Mouse (Mus musculus): ENCODE results near the gene Tfe3. TPM values are rescaled to one million over a fixed set of nuclear protein-coding genes. Genes with fewer than 3 reads are reported as not detected.

Gene Tfe3
- polyA plus RNA-seq, 1 experiment from 2014 or later, result 39.1 TPM

MicroRNAs within 50 kb of the gene (microRNA counts, 519-probe panel; counts per million panel counts)
- microRNA mmu-miR-1198, result 5,101 counts per million, percentile 44 among the panel's probes with 10 or more counts

Small RNAs within 50 kb of the gene (microRNA-seq; reads per million reads assigned to microRNA genes)
- 49.2 reads per million, percentile 44 among the genes with 10 or more reads in this experiment for gene Mir1198

Other genes starting within 250 kb of the Tfe3 start
- 0.09 and 0.13 TPM in 2 replicates for gene Foxp3, start 188.9 kb upstream of the Tfe3 start, polyA plus RNA-seq (2016; fragmentation: Nextera tagmentation; extraction: Ambion mirVana)
- 4.9 and 5.7 TPM in 2 replicates for gene Ppp1r3f, start 188.3 kb upstream of the Tfe3 start, polyA plus RNA-seq (2016; fragmentation: Nextera tagmentation; extraction: Ambion mirVana)
- gene Ccdc22, start 157.0 kb upstream of the Tfe3 start, polyA plus RNA-seq (2016; fragmentation: Nextera tagmentation; extraction: Ambion mirVana), result 30.3 and 30.8 TPM in 2 replicates
- not detected in 2 replicates for gene Cacna1f, start 155.5 kb upstream of the Tfe3 start, polyA plus RNA-seq (2016; fragmentation: Nextera tagmentation; extraction: Ambion mirVana)
- gene Syp, start 124.1 kb upstream of the Tfe3 start, polyA plus RNA-seq (2016; fragmentation: Nextera tagmentation; extraction: Ambion mirVana), result 39.9 and 40.8 TPM in 2 replicates
- gene Prickle3, start 105.3 kb upstream of the Tfe3 start, polyA plus RNA-seq (2016; fragmentation: Nextera tagmentation; extraction: Ambion mirVana), result 2.6 and 2.7 TPM in 2 replicates
- gene Plp2, start 91.2 kb upstream of the Tfe3 start, polyA plus RNA-seq (2016; fragmentation: Nextera tagmentation; extraction: Ambion mirVana), result 29.2 and 33.2 TPM in 2 replicates
- 0.09 TPM in 1 of 2 replicates, not detected in the other for gene Magix, start 81.3 kb upstream of the Tfe3 start, polyA plus RNA-seq (2016; fragmentation: Nextera tagmentation; extraction: Ambion mirVana)
- 43.6 and 45.7 TPM in 2 replicates for gene Gpkow, start 65.4 kb upstream of the Tfe3 start, polyA plus RNA-seq (2016; fragmentation: Nextera tagmentation; extraction: Ambion mirVana)
- 26.4 and 27.0 TPM in 2 replicates for gene Wdr45, start 48.2 kb upstream of the Tfe3 start, polyA plus RNA-seq (2016; fragmentation: Nextera tagmentation; extraction: Ambion mirVana)
- not detected in 2 replicates for gene Gm45208, start 40.3 kb upstream of the Tfe3 start, polyA plus RNA-seq (2016; fragmentation: Nextera tagmentation; extraction: Ambion mirVana)
- 88.8 and 89.2 TPM in 2 replicates for gene Praf2, start 34.1 kb upstream of the Tfe3 start, polyA plus RNA-seq (2016; fragmentation: Nextera tagmentation; extraction: Ambion mirVana)
- 27.5 and 34.1 TPM in 2 replicates for gene Ccdc120, start 11.7 kb upstream of the Tfe3 start, polyA plus RNA-seq (2016; fragmentation: Nextera tagmentation; extraction: Ambion mirVana)
- gene Gripap1, start 27.2 kb downstream of the Tfe3 start, polyA plus RNA-seq (2016; fragmentation: Nextera tagmentation; extraction: Ambion mirVana), result 78.3 and 80.8 TPM in 2 replicates
- gene Kcnd1, start 59.7 kb downstream of the Tfe3 start, polyA plus RNA-seq (2016; fragmentation: Nextera tagmentation; extraction: Ambion mirVana), result 0.96 and 1.5 TPM in 2 replicates
- 63.2 and 68.3 TPM in 2 replicates for gene Otud5, start 78.8 kb downstream of the Tfe3 start, polyA plus RNA-seq (2016; fragmentation: Nextera tagmentation; extraction: Ambion mirVana)
- gene Pim2, start 115.7 kb downstream of the Tfe3 start, polyA plus RNA-seq (2016; fragmentation: Nextera tagmentation; extraction: Ambion mirVana), result 19.2 and 19.7 TPM in 2 replicates
- gene Slc35a2, start 121.5 kb downstream of the Tfe3 start, polyA plus RNA-seq (2016; fragmentation: Nextera tagmentation; extraction: Ambion mirVana), result 31.0 and 31.4 TPM in 2 replicates
- gene Pqbp1, start 136.7 kb downstream of the Tfe3 start, polyA plus RNA-seq (2016; fragmentation: Nextera tagmentation; extraction: Ambion mirVana), result 177 and 180 TPM in 2 replicates
- gene Timm17b, start 136.8 kb downstream of the Tfe3 start, polyA plus RNA-seq (2016; fragmentation: Nextera tagmentation; extraction: Ambion mirVana), result 156 and 160 TPM in 2 replicates
- not detected in 2 replicates for gene Gm10491, start 145.3 kb downstream of the Tfe3 start, polyA plus RNA-seq (2016; fragmentation: Nextera tagmentation; extraction: Ambion mirVana)
- gene Gm10490, start 147.0 kb downstream of the Tfe3 start, polyA plus RNA-seq (2016; fragmentation: Nextera tagmentation; extraction: Ambion mirVana), result not detected in 2 replicates
- 77.5 and 87.2 TPM in 2 replicates for gene Pcsk1n, start 157.3 kb downstream of the Tfe3 start, polyA plus RNA-seq (2016; fragmentation: Nextera tagmentation; extraction: Ambion mirVana)
- gene Eras, start 166.0 kb downstream of the Tfe3 start, polyA plus RNA-seq (2016; fragmentation: Nextera tagmentation; extraction: Ambion mirVana), result not detected in 2 replicates
- gene Hdac6, start 185.3 kb downstream of the Tfe3 start, polyA plus RNA-seq (2016; fragmentation: Nextera tagmentation; extraction: Ambion mirVana), result 80.1 and 87.9 TPM in 2 replicates
- 1.5 TPM in 2 replicates for gene Gata1, start 215.5 kb downstream of the Tfe3 start, polyA plus RNA-seq (2016; fragmentation: Nextera tagmentation; extraction: Ambion mirVana)